Mouse (Mus musculus) spleen, adult 2 months (tissue): ENCODE data around the gene Kiz.

Experiments used
- CTCF ChIP-seq: fragments of 200-500 bp; IDR thresholded peaks from 2 replicates; pipeline ENCODE4 v1.5.1; 2011; ENCODE audit warnings: mild to moderate bottlenecking, inconsistent platforms; ENCODE audit not compliant: insufficient read depth, insufficient read length, insufficient replicate concordance; ENCODE audit errors: extremely low read depth
- POLR2A ChIP-seq: fragments of 200-500 bp; IDR thresholded peaks from 2 replicates; pipeline ENCODE4 v1.6.1; 2011; ENCODE audit warnings: low read depth, low read length, inconsistent platforms

GRCm38 (mm10) chr2:146982786-146983185 is 127.1 kb downstream of the Kiz start:
- no peak for TF ChIP-seq CTCF
- no peak for TF ChIP-seq POLR2A
